Mouse (Mus musculus) cortical plate, adult 2 months (tissue): ENCODE measurements at regions not wholly inside any gene's neighbourhood (a gene's known extent, or its start where the extent isn't known, plus 50 kb on each side); places are given as distances from the start of the nearest gene placed in this dataset.

Experiments
- CTCF ChIP-seq: fragments of 200-500 bp; IDR thresholded peaks from 2 replicates; pipeline ENCODE4 v1.5.1; 2011; ENCODE audit warnings: mild to moderate bottlenecking, control low read depth, low read length; ENCODE audit not compliant: insufficient read depth; ENCODE audit errors: extremely low read depth
- POLR2A ChIP-seq: fragments of 200-500 bp; IDR thresholded peaks from 2 replicates; pipeline ENCODE4 v1.6.1; 2011; ENCODE audit warnings: mild to moderate bottlenecking, low read length, control low read depth; ENCODE audit not compliant: insufficient read depth; ENCODE audit errors: extremely low read depth

- no peak for TF ChIP-seq CTCF
- no peak for TF ChIP-seq POLR2A
Measured at GRCm38 (mm10) chr12:71503265-71503664, 193.6 kb downstream of the Dact1 start.
